Mouse (Mus musculus) hindbrain, embryonic 14.5 days (tissue): ENCODE results near the gene Enox1. TPM values are rescaled to one million over a fixed set of nuclear protein-coding genes. Genes with fewer than 3 reads are reported as not detected.
"Not testable (repeated sequence)": the region's sequence is repeated elsewhere in the genome, so short reads cannot be mapped to it uniquely, and the experiment has no call there.

Experiments used
- ATAC-seq: fragments of 200-750 bp; cut with Nextera tagmentation; 2 replicates; pipeline ENCODE4 v1.8.0; 2017; ENCODE audit warnings: moderate number of reproducible peaks, mild to moderate bottlenecking, moderate TSS enrichment, moderate library complexity; ENCODE audit not compliant: low FRiP score
- DNase-seq: peaks from one replicate; pipeline ENCODE4 v3.0.0-alpha.2; 2015; ENCODE audit warnings: low spot score
- H3K27ac ChIP-seq: fragments of 300-500 bp; sonication (generic); 2 replicates; pipeline ENCODE4 v1.5.1; 2014; ENCODE audit warnings: mild to moderate bottlenecking, moderate library complexity
- H3K27me3 ChIP-seq: fragments of 300-500 bp; sonication (generic); 2 replicates; pipeline ENCODE4 v1.6.1; 2014; ENCODE audit warnings: mild to moderate bottlenecking, low read length, mixed read lengths; ENCODE audit not compliant: control insufficient read depth, insufficient read depth
- H3K36me3 ChIP-seq: fragments of 300-500 bp; sonication (generic); replicated peaks from 2 replicates; pipeline ENCODE4 v1.6.1; 2014; ENCODE audit not compliant: control insufficient read depth, insufficient read depth
- H3K4me1 ChIP-seq: fragments of 300-500 bp; sonication (generic); replicated peaks from 2 replicates; pipeline ENCODE4 v1.6.1; 2014; ENCODE audit warnings: antibody characterized with exemption, low read length, mixed read lengths; ENCODE audit not compliant: control insufficient read depth, insufficient read depth
- H3K4me2 ChIP-seq: fragments of 300-500 bp; sonication (generic); replicated peaks from 2 replicates; pipeline ENCODE4 v1.6.1; 2014; ENCODE audit warnings: mild to moderate bottlenecking, moderate library complexity
- H3K4me3 ChIP-seq: fragments of 300-500 bp; sonication (generic); replicated peaks from 2 replicates; pipeline ENCODE4 v1.5.1; 2014; ENCODE audit warnings: mild to moderate bottlenecking, low read length
- H3K9ac ChIP-seq: fragments of 300-500 bp; sonication (generic); 2 replicates; pipeline ENCODE4 v1.6.1; 2014
- H3K9me3 ChIP-seq: fragments of 300-500 bp; sonication (generic); 2 replicates; pipeline ENCODE4 v1.6.1; 2016; ENCODE audit warnings: low read length; ENCODE audit not compliant: control insufficient read depth
- WGBS: fragments of 180-500 bp; shearing (Covaris S2); extraction: QIAGEN DNeasy Blood & Tissue Kit; methylation state at CpG from one replicate; pipeline ENCODE4 v1.1.7; 2014; 5-methylcytosine and 5-hydroxymethylcytosine counted together
- polyA plus RNA-seq: library from polyadenylated mRNA; unstranded; fragments of >200 nt; fragmentation: Nextera tagmentation; extraction: Ambion mirVana; gene quantifications from 2 replicates; pipeline ENCODE4 v1.2.1, GENCODE M21; 2014

Gene Enox1
- polyA plus RNA-seq, result 30.2 TPM in 2 replicates

DNA sequence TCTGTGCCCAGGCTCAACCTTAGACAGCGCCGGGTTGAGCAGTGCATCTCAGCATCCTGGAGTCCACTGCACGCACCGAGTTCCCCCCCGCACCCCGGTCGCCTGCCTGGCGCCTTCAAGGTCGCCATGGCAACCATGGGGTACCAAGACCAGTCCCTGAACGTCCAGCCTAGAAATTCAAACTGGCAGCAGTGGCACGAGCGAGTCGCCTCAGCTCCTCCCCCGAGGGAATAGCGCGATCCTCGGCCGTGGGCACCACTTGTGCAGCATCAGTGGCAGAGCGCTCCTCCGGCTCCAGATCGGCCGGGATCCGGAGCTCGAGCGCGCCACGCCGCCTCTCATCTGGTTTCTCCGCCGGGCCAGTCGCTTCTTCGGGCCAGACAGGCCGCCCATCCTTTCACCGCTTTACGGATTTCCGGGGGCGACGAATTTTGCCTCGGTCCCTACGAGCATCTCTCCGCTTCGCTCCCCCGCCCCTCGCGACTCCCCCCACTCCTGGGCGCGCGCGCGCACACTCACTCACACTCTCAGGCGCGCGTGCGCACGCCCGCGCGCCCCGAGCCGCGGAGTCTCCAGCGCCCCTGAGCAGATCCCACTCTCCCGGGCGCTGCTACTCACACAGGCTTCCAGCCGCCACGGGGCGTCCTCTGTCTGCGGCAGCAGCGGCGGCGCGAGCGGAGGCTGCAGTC is at the start of gene Enox1:
Gene Enox1 (plus strand): TSS at position 542 of the 689 bp plus-strand sequence.
- peak; percentile 91 for ATAC-seq
- H3K4me3 ChIP-seq, result peak within 1 kb of the TSS; percentile 85
- H3K9me3 ChIP-seq, result no peaks in the 10 kb centered on the region
- H3K36me3 ChIP-seq, result no peaks in the 10 kb centered on the region
- 1% methylated on average over 69 of the region's 73 CpGs for WGBS
- peak within 1 kb of the TSS; percentile 96 for H3K27ac ChIP-seq
- peak; percentile 94 for DNase-seq
- peak within 1 kb of the TSS; percentile 73 for H3K4me2 ChIP-seq
- peaks cover 42% of the 10 kb centered on the region for H3K4me1 ChIP-seq
- no peaks in the 10 kb centered on the region for H3K27me3 ChIP-seq
- H3K9ac ChIP-seq, result peak within 1 kb of the TSS; percentile 94

DNA sequence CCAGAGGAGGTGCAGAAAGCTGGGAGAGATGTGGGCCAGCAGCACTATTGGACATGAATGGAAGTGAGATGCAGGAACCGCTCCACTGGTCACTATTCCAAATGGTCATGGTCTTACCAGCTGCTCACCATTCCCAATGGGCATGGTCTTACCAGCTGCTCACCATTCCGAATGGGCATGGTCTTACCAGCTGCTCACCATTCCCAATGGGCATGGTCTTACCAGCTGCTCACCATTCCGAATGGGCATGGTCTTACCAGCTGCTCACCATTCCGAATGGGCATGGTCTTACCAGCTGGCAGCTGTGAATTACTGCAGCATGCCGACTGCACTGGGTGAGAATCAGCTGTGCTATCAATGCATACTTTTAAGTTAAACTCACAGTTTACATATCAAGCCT is 45.9 kb upstream of the Enox1 start:
- not testable (repeated sequence) for H3K4me1 ChIP-seq, H3K9ac ChIP-seq, ATAC-seq, H3K4me3 ChIP-seq, H3K4me2 ChIP-seq, H3K9me3 ChIP-seq, H3K27me3 ChIP-seq, DNase-seq, H3K36me3 ChIP-seq, H3K27ac ChIP-seq
- WGBS, result 56% methylated on average over 5 of the region's 5 CpGs

DNA sequence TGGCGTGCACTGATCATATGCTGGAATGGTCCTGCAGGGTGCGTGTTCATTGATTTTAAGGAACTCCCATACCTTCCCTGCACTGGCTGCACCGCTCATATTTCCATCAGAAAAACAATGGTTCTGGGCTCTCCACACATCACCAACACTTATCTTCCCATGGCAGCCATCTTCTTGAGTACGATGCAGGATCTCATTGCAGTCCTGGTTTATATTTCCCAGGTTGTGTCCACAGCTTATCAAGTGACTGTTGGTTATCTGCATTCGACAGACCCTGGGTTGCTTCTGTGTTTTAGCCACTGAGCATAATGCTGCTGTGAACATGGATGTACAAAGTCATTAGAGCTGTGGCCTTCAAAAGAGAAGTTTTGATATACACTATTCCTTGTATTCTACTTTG is 26.0 kb upstream of the Enox1 start:
- H3K9me3 ChIP-seq, result no peaks in the 10 kb centered on the region
- no peaks in the 10 kb centered on the region for H3K36me3 ChIP-seq
- no peak overlapping the region for H3K4me2 ChIP-seq
- H3K4me3 ChIP-seq, result no peak overlapping the region
- DNase-seq (no peak), ATAC-seq (no peak)
- H3K9ac ChIP-seq, result no peak overlapping the region
- H3K27ac ChIP-seq, result no peak overlapping the region
- H3K27me3 ChIP-seq, result no peaks in the 10 kb centered on the region
- H3K4me1 ChIP-seq, result no peaks in the 10 kb centered on the region
- WGBS, result 95% methylated on average over 5 of the region's 5 CpGs

DNA sequence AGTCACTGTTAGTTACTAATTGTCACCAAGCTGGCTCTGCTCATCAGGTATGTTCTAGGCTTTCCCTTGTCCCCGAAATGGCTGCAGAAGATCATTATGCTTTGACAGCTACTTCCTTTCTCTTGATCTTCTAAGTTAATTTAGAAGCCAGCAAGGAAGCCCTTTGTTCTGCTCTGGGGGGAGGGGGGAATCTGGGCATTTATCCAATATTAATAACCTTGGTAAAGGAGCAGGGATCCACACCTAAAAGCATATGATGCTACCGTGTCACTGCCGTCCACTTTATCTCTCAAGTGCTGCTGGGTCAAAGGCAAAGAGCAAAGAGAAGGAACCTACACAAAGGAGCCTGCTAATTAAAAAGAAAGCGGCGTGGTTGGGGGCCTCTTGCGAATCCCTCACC is 19.6 kb upstream of the Enox1 start:
- DNase-seq (no peak), ATAC-seq (no peak)
- H3K27me3 ChIP-seq, result no peaks in the 10 kb centered on the region
- no peak overlapping the region for H3K4me2 ChIP-seq
- H3K9me3 ChIP-seq, result no peaks in the 10 kb centered on the region
- H3K4me1 ChIP-seq, result peaks cover 2% of the 10 kb centered on the region
- H3K27ac ChIP-seq, result no peak overlapping the region
- 53% methylated on average over 6 of the region's 6 CpGs for WGBS
- H3K36me3 ChIP-seq, result no peaks in the 10 kb centered on the region
- H3K4me3 ChIP-seq, result no peak overlapping the region
- H3K9ac ChIP-seq, result no peak overlapping the region

GRCm38 (mm10) chr14:77141324-77142282 is 15.0 kb upstream of the Enox1 start:
- ATAC-seq, result peak; percentile 82
- peak; percentile 98 for DNase-seq
- no peaks in the 10 kb centered on the region for H3K36me3 ChIP-seq
- peaks cover 6% of the 10 kb centered on the region for H3K4me1 ChIP-seq
- 30% methylated on average over 17 of the region's 17 CpGs for WGBS
- no peaks in the 10 kb centered on the region for H3K9me3 ChIP-seq
- H3K27ac ChIP-seq, result peak overlapping the region; percentile 53; the same call in 1 of the 2 replicates
- H3K4me2 ChIP-seq, result no peak overlapping the region
- no peaks in the 10 kb centered on the region for H3K27me3 ChIP-seq
- H3K4me3 ChIP-seq, result no peak overlapping the region
- H3K9ac ChIP-seq, result peak overlapping the region; percentile 24; the same call in 1 of the 2 replicates

DNA sequence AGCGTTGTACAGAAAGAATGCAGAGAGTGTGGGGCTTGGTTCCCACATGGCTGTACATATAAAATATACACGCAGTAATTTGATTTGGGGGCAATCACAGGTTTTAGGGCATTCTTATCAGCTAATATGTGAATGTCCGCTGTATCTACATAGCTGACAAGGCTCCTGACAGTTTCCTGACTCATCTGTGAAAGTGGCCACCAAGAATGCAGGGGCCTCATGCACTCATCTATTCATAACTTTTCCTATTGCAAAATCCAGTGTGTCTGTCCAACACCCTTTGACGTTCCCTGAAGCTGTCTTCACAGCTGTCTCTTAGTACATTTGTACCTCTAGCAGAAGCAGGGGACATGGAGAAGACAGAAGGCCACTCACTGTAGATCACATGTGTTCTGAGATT is 11.5 kb upstream of the Enox1 start:
- no peaks in the 10 kb centered on the region for H3K9me3 ChIP-seq
- ATAC-seq, result no peak
- H3K4me1 ChIP-seq, result peaks cover 6% of the 10 kb centered on the region
- H3K36me3 ChIP-seq, result no peaks in the 10 kb centered on the region
- no peak overlapping the region for H3K27ac ChIP-seq
- no peak overlapping the region for H3K9ac ChIP-seq
- no peak overlapping the region for H3K4me2 ChIP-seq
- WGBS, result 92% methylated on average over 4 of the region's 4 CpGs
- DNase-seq, result no peak
- no peak overlapping the region for H3K4me3 ChIP-seq
- H3K27me3 ChIP-seq, result no peaks in the 10 kb centered on the region

DNA sequence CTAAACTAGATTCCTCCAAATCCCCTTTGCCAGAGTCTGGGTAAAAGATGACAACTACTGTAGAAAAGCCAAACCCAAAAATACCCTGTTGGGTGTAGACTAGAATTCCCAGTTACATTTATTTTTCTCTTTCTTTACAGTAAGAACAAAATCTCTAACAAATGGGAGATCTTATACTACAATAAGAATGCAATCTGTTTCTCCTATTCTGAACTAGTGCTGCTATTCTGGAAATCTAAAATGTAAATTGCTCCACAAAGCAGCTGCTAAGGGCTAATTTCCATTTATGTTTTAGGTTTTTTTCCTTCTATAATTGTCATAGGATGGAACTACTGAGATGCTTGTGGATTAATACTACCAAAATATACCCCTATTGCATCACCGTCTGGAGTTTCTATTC is 8.9 kb upstream of the Enox1 start:
- Histone ChIP-seq H3K4me2 (no peak overlapping the region), H3K27me3 (no peaks in the 10 kb centered on the region), H3K27ac (no peak overlapping the region), H3K4me1 (no peaks in the 10 kb centered on the region), H3K9ac (no peak overlapping the region), H3K36me3 (no peaks in the 10 kb centered on the region), H3K9me3 (no peaks in the 10 kb centered on the region), H3K4me3 (no peak overlapping the region)
- DNase-seq (no peak), ATAC-seq (no peak)
- WGBS, result 98% methylated on average over 1 of the region's 1 CpGs

DNA sequence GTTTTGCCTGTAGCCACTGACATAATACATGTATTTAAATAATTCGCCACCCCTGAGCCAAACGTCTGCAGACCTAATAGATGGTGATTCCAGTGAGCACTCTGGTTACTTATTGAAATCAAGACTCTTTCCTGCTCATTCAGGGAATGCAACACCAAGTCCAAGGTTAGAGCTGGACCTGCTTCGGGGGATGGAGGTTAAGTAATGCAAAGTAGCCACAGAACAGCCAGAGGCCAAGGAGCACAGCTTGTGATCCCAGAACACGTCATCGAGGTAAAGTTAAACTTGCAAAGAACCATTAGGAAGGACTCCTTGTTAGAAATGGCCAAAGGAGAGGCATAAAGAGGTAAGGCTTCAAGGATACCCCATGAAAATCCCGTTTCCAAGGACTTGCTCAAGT is 6.0 kb upstream of the Enox1 start:
- DNase-seq (no peak), ATAC-seq (no peak)
- Histone ChIP-seq H3K4me1 (peaks cover 5% of the 10 kb centered on the region), H3K4me2 (no peak overlapping the region), H3K36me3 (no peaks in the 10 kb centered on the region), H3K9ac (no peak overlapping the region), H3K27me3 (no peaks in the 10 kb centered on the region), H3K27ac (no peak overlapping the region), H3K9me3 (no peaks in the 10 kb centered on the region), H3K4me3 (no peak overlapping the region)
- WGBS, result 68% methylated on average over 6 of the region's 6 CpGs

DNA sequence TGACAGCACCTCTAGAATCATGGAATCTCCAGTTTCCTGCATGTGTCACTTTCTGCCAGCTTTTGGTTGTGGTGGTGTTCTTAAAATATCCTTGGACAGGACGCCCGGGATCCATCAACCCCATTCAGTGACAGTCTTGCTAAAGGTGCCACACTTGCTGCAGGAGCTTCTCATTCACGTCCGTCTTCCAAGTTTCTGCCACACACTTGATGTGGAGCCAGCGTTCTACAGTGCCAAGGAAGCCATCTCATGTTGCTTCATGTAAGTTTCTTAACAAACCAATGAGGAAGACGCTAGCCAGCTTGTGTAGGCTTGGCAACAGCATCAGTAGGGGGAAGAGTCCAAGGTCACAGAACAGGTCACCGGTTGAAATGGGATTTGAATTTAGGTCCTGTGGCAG is 5.1 kb upstream of the Enox1 start:
- DNase-seq (no peak), ATAC-seq (no peak)
- H3K9ac ChIP-seq, result no peak overlapping the region
- H3K4me2 ChIP-seq, result no peak overlapping the region
- no peak overlapping the region for H3K27ac ChIP-seq
- no peaks in the 10 kb centered on the region for H3K27me3 ChIP-seq
- no peaks in the 10 kb centered on the region for H3K36me3 ChIP-seq
- peaks cover 10% of the 10 kb centered on the region for H3K4me1 ChIP-seq
- 90% methylated on average over 7 of the region's 7 CpGs for WGBS
- H3K9me3 ChIP-seq, result no peaks in the 10 kb centered on the region
- H3K4me3 ChIP-seq, result no peak overlapping the region
